Comparison of ENCODE assay signal across 12 mouse cellular contexts in the genomic region with DNA sequence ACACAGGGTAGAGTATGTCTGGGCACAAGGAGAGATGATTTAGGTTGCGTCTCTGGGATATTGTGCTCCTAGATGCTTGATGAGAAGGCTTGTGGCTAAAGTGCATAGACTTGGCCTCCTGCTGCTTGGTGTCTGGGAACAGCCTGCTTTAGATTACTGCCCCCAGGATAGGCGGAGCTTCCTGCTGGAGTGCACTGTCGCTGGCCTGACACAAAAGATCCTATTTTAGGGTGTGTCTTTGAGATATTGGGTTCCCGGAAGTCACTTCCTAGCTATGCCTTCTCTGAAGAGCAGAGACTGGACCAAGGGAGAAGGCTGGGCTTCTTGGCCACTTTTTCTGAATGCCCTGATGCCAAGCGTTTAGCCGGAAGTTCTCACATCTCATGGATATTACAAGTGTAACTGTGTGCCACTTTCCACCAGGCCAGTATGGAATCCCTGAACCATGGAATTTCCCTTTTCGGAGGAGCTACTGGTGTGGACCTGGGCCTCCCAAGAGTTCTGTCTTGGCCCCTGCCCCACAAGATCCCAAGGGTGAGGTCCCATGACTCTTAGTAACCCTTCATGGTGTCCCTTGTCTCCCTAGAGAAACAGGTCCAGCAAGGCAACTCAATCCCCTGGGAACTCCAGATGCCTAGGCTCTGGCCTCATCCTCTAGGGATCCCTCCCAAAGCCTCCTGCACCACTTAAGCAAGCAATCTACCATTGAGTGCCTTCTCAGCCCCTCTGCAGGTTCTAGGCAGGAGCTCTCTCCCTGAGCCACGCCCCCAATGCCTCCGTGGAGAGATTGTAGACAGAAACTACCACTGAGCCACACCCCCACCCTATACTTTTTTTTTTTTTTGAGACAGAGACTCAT. TPM values are rescaled to one million over a fixed set of nuclear protein-coding genes. Genes with fewer than 3 reads are reported as not detected.
A peak's percentile ranks its signal among the peaks of the same experiment; 100 is the strongest.
DNase-seq lines count a peak whose midpoint lies in the region; ATAC-seq and TF ChIP-seq lines count a peak whose summit lies in the region.
"Had no signal": no experiment of that assay in that cellular context is flagged by ENCODE, and none has a peak within 500 bp of the region (broad histone marks: within the 10 kb centered on the region; RNA-seq: fewer than 3 reads in every experiment).

No protein-coding gene starts in this region.

- TF ChIP-seq POLR2A in kidney, adult 2 months (IDR thresholded peaks at IDR 0.05; ENCODE audit: low read depth, low read length): no peak
- no peak for TF ChIP-seq POLR2A in liver, adult 2 months (IDR thresholded peaks at IDR 0.05; ENCODE audit: extremely low read depth, insufficient read depth, low read length)
- no peak for TF ChIP-seq POLR2A in cerebellum, adult 2 months (IDR thresholded peaks at IDR 0.05; ENCODE audit: borderline replicate concordance, insufficient read depth, low read length)

- H3K4me2 ChIP-seq in stomach, embryonic 15.5 days: no peak overlapping the region
- H3K4me2 ChIP-seq: embryonic facial prominence, embryonic 12.5 days had no signal

- no peaks in the 10 kb centered on the region for H3K79me2 ChIP-seq in liver, adult 2 months (ENCODE audit: control insufficient read depth, insufficient read depth, low read length)

- H3K4me3 ChIP-seq in kidney, adult 2 months (ENCODE audit: insufficient read depth, low read depth, low read length): no peak overlapping the region
- no peak overlapping the region for H3K4me3 ChIP-seq in liver, adult 2 months (ENCODE audit: insufficient read depth, low read depth, low read length)
- no peak overlapping the region for H3K4me3 ChIP-seq in stomach, embryonic 15.5 days (replicated peaks)
- H3K4me3 ChIP-seq in cerebellum, adult 2 months (replicated peaks; ENCODE audit: insufficient read depth, low read depth, low read length): no peak overlapping the region
- H3K4me3 ChIP-seq: embryonic facial prominence, embryonic 12.5 days had no signal

- H3K27me3 ChIP-seq in kidney, adult 2 months (replicated peaks; ENCODE audit: control insufficient read depth, insufficient read depth, low read length): no peaks in the 10 kb centered on the region
- H3K27me3 ChIP-seq in liver, adult 2 months (ENCODE audit: control insufficient read depth, insufficient read depth, low read length): no peaks in the 10 kb centered on the region
- H3K27me3 ChIP-seq in stomach, embryonic 15.5 days (replicated peaks): no peaks in the 10 kb centered on the region
- H3K27me3 ChIP-seq in cerebellum, adult 2 months (ENCODE audit: control insufficient read depth, insufficient read depth, low read length): no peaks in the 10 kb centered on the region

- no peak overlapping the region for H3K9ac ChIP-seq in liver, adult 2 months (ENCODE audit: low read depth, low read length)
- H3K9ac ChIP-seq in stomach, embryonic 15.5 days: no peak overlapping the region

- no peak for TF ChIP-seq CTCF in kidney, adult 2 months (conservative IDR thresholded peaks at IDR 0.05; ENCODE audit: insufficient read depth, insufficient read length, low read depth, low read length)
- no peak for TF ChIP-seq CTCF in liver, adult 2 months (IDR thresholded peaks at IDR 0.05; ENCODE audit: low read depth, low read length)
- no peak for TF ChIP-seq CTCF in cerebellum, adult 2 months (IDR thresholded peaks at IDR 0.05; ENCODE audit: borderline replicate concordance, insufficient read depth, low read depth, low read length)

- H3K9me3 ChIP-seq in stomach, embryonic 15.5 days: no peaks in the 10 kb centered on the region
- H3K9me3 ChIP-seq: embryonic facial prominence, embryonic 12.5 days had no signal

- no peaks in the 10 kb centered on the region for H3K4me1 ChIP-seq in kidney, adult 2 months (ENCODE audit: control insufficient read depth, insufficient read depth, low read length)
- no peaks in the 10 kb centered on the region for H3K4me1 ChIP-seq in liver, adult 2 months (ENCODE audit: control insufficient read depth, insufficient read depth, low read length)
- 0 out of 2 replicates have a peak, but pooled peaks cover 13% of the 10 kb centered on the region for H3K4me1 ChIP-seq in stomach, embryonic 15.5 days
- H3K4me1 ChIP-seq in cerebellum, adult 2 months (ENCODE audit: control insufficient read depth, insufficient read depth, low read length): no peaks in the 10 kb centered on the region

- no peak overlapping the region; the same call in 1 of the 2 replicates for H3K27ac ChIP-seq in kidney, adult 2 months (ENCODE audit: insufficient read depth, low read depth, low read length)
- peak overlapping the region; percentile 34 for H3K27ac ChIP-seq in liver, adult 2 months (replicated peaks; ENCODE audit: insufficient read depth, low read depth, low read length)
- no peak overlapping the region for H3K27ac ChIP-seq in stomach, embryonic 15.5 days
- no peak overlapping the region for H3K27ac ChIP-seq in cerebellum, adult 2 months (ENCODE audit: insufficient read depth, low read length)
- H3K27ac ChIP-seq: embryonic facial prominence, embryonic 12.5 days; kidney, postnatal 0 days had no signal

- WGBS in kidney, adult 2 months: 64% methylated on average over 9 of the region's 9 CpGs
- 60% methylated on average over 9 of the region's 9 CpGs for WGBS in liver, adult 2 months
- WGBS in stomach, embryonic 15.5 days: 68% methylated on average over 9 of the region's 9 CpGs
- whole genome bisulfite sequencing in cerebellum, adult 2 months: 66% methylated on average over 9 of the region's 9 CpGs

- peak; percentile 63 for DNase-seq in kidney, adult 2 months
- DNase-seq in kidney, postnatal 25 days: no peak
- no peak for DNase-seq in liver, adult 2 months (ENCODE audit: extremely low read depth, low read depth, low spot score)
- no peak for DNase-seq in gastrocnemius, postnatal 36 days
- no peak for DNase-seq in cerebellum, adult 2 months
- DNase-seq: retina, postnatal 1 day; thymus, adult 2 months had no signal

- H3K36me3 ChIP-seq in kidney, adult 2 months (ENCODE audit: control insufficient read depth, insufficient read depth, low read length): no peaks in the 10 kb centered on the region
- no peaks in the 10 kb centered on the region for H3K36me3 ChIP-seq in liver, adult 2 months (ENCODE audit: control insufficient read depth, insufficient read depth, low read length)
- no peaks in the 10 kb centered on the region for H3K36me3 ChIP-seq in stomach, embryonic 15.5 days
- H3K36me3 ChIP-seq: embryonic facial prominence, embryonic 12.5 days had no signal

- ATAC-seq in common myeloid progenitor, adult 5-6 weeks (replicated peaks; ENCODE audit: low read depth, poor library complexity, severe bottlenecking): peak; percentile 68
- ATAC-seq in stomach, embryonic 15.5 days (ENCODE audit: insufficient read depth, low FRiP score, low read depth): 0 out of 2 replicates have a peak, but pooled peaks have one; percentile 17

- intact Hi-C loops in gastrocnemius, postnatal 36 days (cut with DNase I): no loop called here

RNA-seq across cellular contexts. Expression of a gene that starts 7.3 kb away (rescaled TPM):
- polyA plus RNA-seq in kidney, adult 2 months (2012; rRNA removed): 10.6 and 11.8 TPM in 2 replicates
- 10.7 and 15.5 TPM in 2 replicates for total RNA-seq in common myeloid progenitor, adult 5-6 weeks (2017)
- total RNA-seq in liver, adult 2 months (2014; rRNA removed): 1.4 and 1.9 TPM in 2 replicates
- polyA plus RNA-seq in liver, adult 2 months (2012; rRNA removed): 3.2 and 3.4 TPM in 2 replicates
- polyA plus RNA-seq in stomach, embryonic 15.5 days (2015; fragmentation: Nextera tagmentation; extraction: Ambion mirVana): 4.2 and 4.8 TPM in 2 replicates
- total RNA-seq in gastrocnemius, postnatal 36 days (2021): 1 to 10 TPM; 5.4 to 5.8 TPM
- 31.1 and 32.4 TPM in 2 replicates for polyA plus RNA-seq in cerebellum, adult 2 months (2012; rRNA removed)

RNA-seq across cellular contexts. Expression of a gene that starts 12.8 kb away (rescaled TPM):
- 9.6 and 25.5 TPM in 2 replicates for polyA plus RNA-seq in kidney, adult 2 months (2012; rRNA removed)
- 85.6 and 106 TPM in 2 replicates for total RNA-seq in common myeloid progenitor, adult 5-6 weeks (2017)
- total RNA-seq in liver, adult 2 months (2014; rRNA removed): 4.5 and 4.6 TPM in 2 replicates
- polyA plus RNA-seq in liver, adult 2 months (2012; rRNA removed): 7.7 and 10.9 TPM in 2 replicates
- polyA plus RNA-seq in stomach, embryonic 15.5 days (2015; fragmentation: Nextera tagmentation; extraction: Ambion mirVana): 9.1 and 10.0 TPM in 2 replicates
- 1 to 10 TPM; 1.1 to 2.7 TPM for total RNA-seq in gastrocnemius, postnatal 36 days (2021)
- 2.2 and 2.7 TPM in 2 replicates for polyA plus RNA-seq in cerebellum, adult 2 months (2012; rRNA removed)

RNA-seq across cellular contexts. Expression of a gene that starts 15.2 kb away (rescaled TPM):
- 52.3 and 55.5 TPM in 2 replicates for polyA plus RNA-seq in kidney, adult 2 months (2012; rRNA removed)
- total RNA-seq in common myeloid progenitor, adult 5-6 weeks (2017): 62.2 and 72.9 TPM in 2 replicates
- total RNA-seq in liver, adult 2 months (2014; rRNA removed): 5.2 and 6.4 TPM in 2 replicates
- polyA plus RNA-seq in liver, adult 2 months (2012; rRNA removed): 6.9 and 9.8 TPM in 2 replicates
- 274 and 279 TPM in 2 replicates for polyA plus RNA-seq in stomach, embryonic 15.5 days (2015; fragmentation: Nextera tagmentation; extraction: Ambion mirVana)
- 1 to 10 TPM; 5.2 to 6.0 TPM for total RNA-seq in gastrocnemius, postnatal 36 days (2021)
- polyA plus RNA-seq in cerebellum, adult 2 months (2012; rRNA removed): 8.2 and 9.3 TPM in 2 replicates

RNA-seq across cellular contexts. Expression of a gene that starts 19.5 kb away (rescaled TPM):
- polyA plus RNA-seq in kidney, adult 2 months (2012; rRNA removed): 262 and 316 TPM in 2 replicates
- total RNA-seq in common myeloid progenitor, adult 5-6 weeks (2017): 44.8 and 56.7 TPM in 2 replicates
- 35.7 and 51.7 TPM in 2 replicates for total RNA-seq in liver, adult 2 months (2014; rRNA removed)
- polyA plus RNA-seq in liver, adult 2 months (2012; rRNA removed): 223 and 259 TPM in 2 replicates
- 20.6 and 21.3 TPM in 2 replicates for polyA plus RNA-seq in stomach, embryonic 15.5 days (2015; fragmentation: Nextera tagmentation; extraction: Ambion mirVana)
- total RNA-seq in gastrocnemius, postnatal 36 days (2021): 10 to 100 TPM; 71.5 to 72.4 TPM
- 191 and 204 TPM in 2 replicates for polyA plus RNA-seq in cerebellum, adult 2 months (2012; rRNA removed)

RNA-seq across cellular contexts. Expression of a gene that starts 33.1 kb away (rescaled TPM):
- polyA plus RNA-seq in kidney, adult 2 months (2012; rRNA removed): 1.6 and 2.0 TPM in 2 replicates
- total RNA-seq in common myeloid progenitor, adult 5-6 weeks (2017): not detected in 2 replicates
- total RNA-seq in liver, adult 2 months (2014; rRNA removed): 0.18 TPM in 1 of 2 replicates, not detected in the other
- 0.45 TPM in 2 replicates for polyA plus RNA-seq in liver, adult 2 months (2012; rRNA removed)
- polyA plus RNA-seq in stomach, embryonic 15.5 days (2015; fragmentation: Nextera tagmentation; extraction: Ambion mirVana): 0.27 and 0.34 TPM in 2 replicates
- total RNA-seq in gastrocnemius, postnatal 36 days (2021): under 1 TPM; 0.07 to 0.15 TPM
- 5.5 and 5.9 TPM in 2 replicates for polyA plus RNA-seq in cerebellum, adult 2 months (2012; rRNA removed)
- total RNA-seq: monocyte, adult 5-6 weeks had no signal
